Mouse (Mus musculus) brain, embryonic 14.5 days (tissue): ENCODE data around the gene Abat.

ENCODE experiments used
- CTCF ChIP-seq: fragments of 200-500 bp; IDR thresholded peaks from 2 replicates; pipeline ENCODE4 v1.5.1; 2012; ENCODE audit warnings: inconsistent platforms, mild to moderate bottlenecking, moderate library complexity, borderline replicate concordance; ENCODE audit not compliant: insufficient read depth, insufficient read length; ENCODE audit errors: extremely low read depth
- POLR2A ChIP-seq: fragments of 200-500 bp; IDR thresholded peaks from 2 replicates; pipeline ENCODE4 v1.6.1; 2012; ENCODE audit warnings: mild to moderate bottlenecking, inconsistent platforms, borderline replicate concordance; ENCODE audit not compliant: poor library complexity, insufficient read depth, insufficient read length, severe bottlenecking; ENCODE audit errors: extremely low read depth

- no peak for TF ChIP-seq CTCF
- TF ChIP-seq POLR2A, result no peak
Measured at GRCm38 (mm10) chr16:8620315-8621115, 107.3 kb downstream of the Abat start.
